Mouse (Mus musculus): ENCODE data around the gene Umad1. TPM values are rescaled to one million over a fixed set of nuclear protein-coding genes. Genes with fewer than 3 reads are reported as not detected.

Umad1 gene
- polyA plus RNA-seq, 1 experiment, result 14.2 TPM

- Histone ChIP-seq H3K36me3 (replicated peaks; ENCODE audit: low read length) (peaks cover 4% of the 10 kb centered on the region), H3K4me1 (peaks cover 9% of the 10 kb centered on the region), H3K27me3 (replicated peaks) (no peaks in the 10 kb centered on the region), H3K9me3 (no peaks in the 10 kb centered on the region), H3K4me3 (replicated peaks) (no peak overlapping the region)
- TF ChIP-seq FLI1 (IDR thresholded peaks at IDR 0.05; ENCODE audit: low read length) (no peak), GATA1 (IDR thresholded peaks at IDR 0.05; ENCODE audit: borderline replicate concordance, low read length) (no peak)
Measured at GRCm38 (mm10) chr6:8408332-8408731, 149.2 kb downstream of the Umad1 start.

GRCm38 (mm10) chr6:8409865-8410264 is 150.8 kb downstream of the Umad1 start:
- Histone ChIP-seq H3K36me3 (replicated peaks; ENCODE audit: low read length) (peaks cover 4% of the 10 kb centered on the region), H3K27me3 (replicated peaks) (no peaks in the 10 kb centered on the region), H3K4me3 (replicated peaks) (no peak overlapping the region), H3K4me1 (peaks cover 9% of the 10 kb centered on the region), H3K9me3 (no peaks in the 10 kb centered on the region)
- TF ChIP-seq GATA1 (IDR thresholded peaks at IDR 0.05; ENCODE audit: borderline replicate concordance, low read length), result no peak
- TF ChIP-seq FLI1 (IDR thresholded peaks at IDR 0.05; ENCODE audit: low read length), result no peak

- no peak for TF ChIP-seq GATA1 (IDR thresholded peaks at IDR 0.05; ENCODE audit: borderline replicate concordance, low read length)
- TF ChIP-seq FLI1 (IDR thresholded peaks at IDR 0.05; ENCODE audit: low read length), result no peak
- peaks cover 4% of the 10 kb centered on the region for H3K36me3 ChIP-seq (replicated peaks; ENCODE audit: low read length)
- no peaks in the 10 kb centered on the region for H3K9me3 ChIP-seq
- H3K4me3 ChIP-seq (replicated peaks), result no peak overlapping the region
- H3K27me3 ChIP-seq (replicated peaks), result no peaks in the 10 kb centered on the region
- H3K4me1 ChIP-seq, result peaks cover 9% of the 10 kb centered on the region
Measured at GRCm38 (mm10) chr6:8412845-8413598, 153.9 kb downstream of the Umad1 start.

GRCm38 (mm10) chr6:8414020-8414419 is 154.9 kb downstream of the Umad1 start:
- no peak for TF ChIP-seq GATA1 (IDR thresholded peaks at IDR 0.05; ENCODE audit: borderline replicate concordance, low read length)
- no peak for TF ChIP-seq FLI1 (IDR thresholded peaks at IDR 0.05; ENCODE audit: low read length)
- no peaks in the 10 kb centered on the region for H3K9me3 ChIP-seq
- H3K36me3 ChIP-seq (replicated peaks; ENCODE audit: low read length), result peaks cover 4% of the 10 kb centered on the region
- peaks cover 9% of the 10 kb centered on the region for H3K4me1 ChIP-seq
- no peaks in the 10 kb centered on the region for H3K27me3 ChIP-seq (replicated peaks)
- H3K4me3 ChIP-seq (replicated peaks), result no peak overlapping the region

- no peak overlapping the region for H3K4me3 ChIP-seq (replicated peaks)
Measured at GRCm38 (mm10) chr6:8415823-8416222, 156.7 kb downstream of the Umad1 start.

GRCm38 (mm10) chr6:8416802-8417569 is 157.9 kb downstream of the Umad1 start:
- H3K36me3 ChIP-seq (replicated peaks; ENCODE audit: low read length), result peaks cover 2% of the 10 kb centered on the region
- H3K4me3 ChIP-seq (replicated peaks), result no peak overlapping the region
- H3K27me3 ChIP-seq (replicated peaks), result no peaks in the 10 kb centered on the region
- H3K4me1 ChIP-seq, result peaks cover 6% of the 10 kb centered on the region; the same call in 1 of the 2 replicates
- no peak for TF ChIP-seq GATA1 (IDR thresholded peaks at IDR 0.05; ENCODE audit: borderline replicate concordance, low read length)
- no peak for TF ChIP-seq FLI1 (IDR thresholded peaks at IDR 0.05; ENCODE audit: low read length)
- H3K9me3 ChIP-seq, result no peaks in the 10 kb centered on the region

More at GRCm38 (mm10) chr6:8415823-8416222, 156.7 kb downstream of the Umad1 start:
- TF ChIP-seq GATA1 (IDR thresholded peaks at IDR 0.05; ENCODE audit: borderline replicate concordance, low read length), result no peak
- no peak for TF ChIP-seq FLI1 (IDR thresholded peaks at IDR 0.05; ENCODE audit: low read length)
- peaks cover 4% of the 10 kb centered on the region for H3K36me3 ChIP-seq (replicated peaks; ENCODE audit: low read length)
- H3K9me3 ChIP-seq, result no peaks in the 10 kb centered on the region
- H3K4me1 ChIP-seq, result peaks cover 9% of the 10 kb centered on the region
- H3K27me3 ChIP-seq (replicated peaks), result no peaks in the 10 kb centered on the region

- H3K4me1 ChIP-seq, result peaks cover 22% of the 10 kb centered on the region
- H3K9me3 ChIP-seq, result no peaks in the 10 kb centered on the region
- peaks cover 4% of the 10 kb centered on the region for H3K36me3 ChIP-seq (replicated peaks; ENCODE audit: low read length)
- no peaks in the 10 kb centered on the region for H3K27me3 ChIP-seq (replicated peaks)
- TF ChIP-seq GATA1 (IDR thresholded peaks at IDR 0.05; ENCODE audit: borderline replicate concordance, low read length), result no peak
- H3K4me3 ChIP-seq (replicated peaks), result no peak overlapping the region
Measured at GRCm38 (mm10) chr6:8419485-8420186, 160.5 kb downstream of the Umad1 start.

- TF ChIP-seq GATA1 (IDR thresholded peaks at IDR 0.05; ENCODE audit: borderline replicate concordance, low read length), result no peak
- TF ChIP-seq FLI1 (IDR thresholded peaks at IDR 0.05; ENCODE audit: low read length), result no peak
- Histone ChIP-seq H3K9me3 (no peaks in the 10 kb centered on the region), H3K27me3 (replicated peaks) (no peaks in the 10 kb centered on the region), H3K36me3 (replicated peaks; ENCODE audit: low read length) (peaks cover 4% of the 10 kb centered on the region), H3K4me3 (replicated peaks) (no peak overlapping the region), H3K4me1 (peaks cover 23% of the 10 kb centered on the region)
Measured at GRCm38 (mm10) chr6:8420187-8420503, 161.1 kb downstream of the Umad1 start.

- Histone ChIP-seq H3K27me3 (replicated peaks) (no peaks in the 10 kb centered on the region), H3K36me3 (replicated peaks; ENCODE audit: low read length) (peaks cover 5% of the 10 kb centered on the region), H3K4me1 (peaks cover 23% of the 10 kb centered on the region), H3K9me3 (no peaks in the 10 kb centered on the region), H3K4me3 (replicated peaks) (no peak overlapping the region)
- TF ChIP-seq GATA1 (IDR thresholded peaks at IDR 0.05; ENCODE audit: borderline replicate concordance, low read length) (no peak), FLI1 (IDR thresholded peaks at IDR 0.05; ENCODE audit: low read length) (no peak)
Measured at GRCm38 (mm10) chr6:8421421-8421820, 162.3 kb downstream of the Umad1 start.
